Mouse (Mus musculus): ENCODE data around the gene Rab34.
A peak's percentile ranks its signal among the peaks of the same experiment; 100 is the strongest.

Gene Rab34

GRCm38 (mm10) chr11:78164924-78165760, 23.1 kb upstream of the Rab34 start, which contains the start of gene Traf4:
Gene Traf4 (minus strand): TSS chr11:78165589.
- peak; percentile 63 for DNase-seq (ENCODE audit: low read depth, low spot score)

- no peak for DNase-seq (ENCODE audit: low read depth, low spot score)
Measured at GRCm38 (mm10) chr11:78165761-78166109, 22.5 kb upstream of the Rab34 start.

- no peak for DNase-seq (ENCODE audit: low read depth, low spot score)
Measured at GRCm38 (mm10) chr11:78166161-78166560, 22.1 kb upstream of the Rab34 start.

- DNase-seq (ENCODE audit: low read depth, low spot score) = no peak
Measured at GRCm38 (mm10) chr11:78166640-78167039, 21.6 kb upstream of the Rab34 start.

GRCm38 (mm10) chr11:78167257-78167959, 20.8 kb upstream of the Rab34 start:
- DNase-seq (ENCODE audit: low read depth, low spot score) = no peak

GRCm38 (mm10) chr11:78168541-78169468, 19.4 kb upstream of the Rab34 start:
- DNase-seq (ENCODE audit: low read depth, low spot score) = no peak

GRCm38 (mm10) chr11:78170306-78170705, 17.9 kb upstream of the Rab34 start:
- DNase-seq (ENCODE audit: low read depth, low spot score) = no peak

GRCm38 (mm10) chr11:78171328-78171727, 16.9 kb upstream of the Rab34 start:
- DNase-seq (ENCODE audit: low read depth, low spot score) = no peak

GRCm38 (mm10) chr11:78172034-78172747, 16.0 kb upstream of the Rab34 start:
- DNase-seq (ENCODE audit: low read depth, low spot score) = no peak

GRCm38 (mm10) chr11:78172748-78173383, 15.4 kb upstream of the Rab34 start:
- DNase-seq (ENCODE audit: low read depth, low spot score) = no peak

- no peak for DNase-seq (ENCODE audit: low read depth, low spot score)
Measured at GRCm38 (mm10) chr11:78174506-78174905, 13.7 kb upstream of the Rab34 start.

- no peak for DNase-seq (ENCODE audit: low read depth, low spot score)
Measured at GRCm38 (mm10) chr11:78175771-78176401, 12.3 kb upstream of the Rab34 start.

GRCm38 (mm10) chr11:78176402-78176862, 11.8 kb upstream of the Rab34 start, which contains the start of the genes Nek8 and Tlcd1:
Gene Nek8 (minus strand): TSS chr11:78176675.
Gene Tlcd1 (plus strand): TSS chr11:78176711.
- peak; percentile 73 for DNase-seq (ENCODE audit: low read depth, low spot score)

- no peak for DNase-seq (ENCODE audit: low read depth, low spot score)
Measured at GRCm38 (mm10) chr11:78176905-78177331, 11.3 kb upstream of the Rab34 start.

GRCm38 (mm10) chr11:78177437-78177836, 10.8 kb upstream of the Rab34 start:
- no peak for DNase-seq (ENCODE audit: low read depth, low spot score)

GRCm38 (mm10) chr11:78177903-78178858, 10.0 kb upstream of the Rab34 start:
- peak; percentile 92 for DNase-seq (ENCODE audit: low read depth, low spot score)

GRCm38 (mm10) chr11:78178859-78179437, 9.3 kb upstream of the Rab34 start:
- DNase-seq (ENCODE audit: low read depth, low spot score) = no peak

GRCm38 (mm10) chr11:78179438-78179999, 8.7 kb upstream of the Rab34 start:
- DNase-seq (ENCODE audit: low read depth, low spot score) = no peak

Measured in skeletal muscle tissue, adult 2 months (tissue).